Mouse (Mus musculus) heart, postnatal 0 days (tissue): ENCODE measurements around the gene Pacsin2. TPM values are rescaled to one million over a fixed set of nuclear protein-coding genes. Genes with fewer than 3 reads are reported as not detected.
"Not testable (repeated sequence)": the region's sequence is repeated elsewhere in the genome, so short reads cannot be mapped to it uniquely, and the experiment has no call there.

Experiments
- ATAC-seq: fragments of 200-750 bp; cut with Nextera tagmentation; 2 replicates; pipeline ENCODE4 v1.8.0; 2017; ENCODE audit warnings: low read depth, moderate number of reproducible peaks, moderate library complexity; ENCODE audit not compliant: insufficient read depth
- DNase-seq: peaks from one replicate; pipeline ENCODE4 v3.0.0-alpha.2; 2016; ENCODE audit warnings: low spot score
- H3K27ac ChIP-seq: fragments of 300-500 bp; sonication (generic); 2 replicates; pipeline ENCODE4 v1.5.1; 2014; ENCODE audit warnings: low read depth, mild to moderate bottlenecking
- H3K27me3 ChIP-seq: fragments of 300-500 bp; sonication (generic); 2 replicates; pipeline ENCODE4 v1.6.1; 2014; ENCODE audit warnings: low read length, mixed read lengths; ENCODE audit not compliant: control insufficient read depth, insufficient read depth
- H3K36me3 ChIP-seq: fragments of 300-500 bp; sonication (generic); replicated peaks from 2 replicates; pipeline ENCODE4 v1.6.1; 2014; ENCODE audit warnings: low read length, mixed read lengths; ENCODE audit not compliant: control insufficient read depth, insufficient read depth
- H3K4me1 ChIP-seq: fragments of 300-500 bp; sonication (generic); 2 replicates; pipeline ENCODE4 v1.6.1; 2014; ENCODE audit warnings: antibody characterized with exemption; ENCODE audit not compliant: control insufficient read depth, insufficient read depth
- H3K4me2 ChIP-seq: fragments of 300-500 bp; sonication (generic); 2 replicates; pipeline ENCODE4 v1.6.1; 2014; ENCODE audit warnings: low read depth, mild to moderate bottlenecking, low read length, moderate library complexity
- H3K4me3 ChIP-seq: fragments of 300-500 bp; sonication (generic); 2 replicates; pipeline ENCODE4 v1.5.1; 2014; ENCODE audit warnings: low read depth, low read length
- H3K9ac ChIP-seq: fragments of 300-500 bp; sonication (generic); replicated peaks from 2 replicates; pipeline ENCODE4 v1.6.1; 2014; ENCODE audit warnings: low read depth, low read length, mixed read lengths
- H3K9me3 ChIP-seq: fragments of 300-500 bp; sonication (generic); replicated peaks from 2 replicates; pipeline ENCODE4 v1.6.1; 2016; ENCODE audit warnings: low read length; ENCODE audit not compliant: control insufficient read depth
- CTCF ChIP-seq: IDR thresholded peaks from 2 replicates; pipeline ENCODE4 v1.5.1; 2016; ENCODE audit warnings: antibody characterized with exemption, control low read depth, low read depth
- EP300 ChIP-seq: IDR thresholded peaks from 2 replicates; pipeline ENCODE4 v1.6.1; 2016; ENCODE audit warnings: antibody characterized with exemption, low read depth
- WGBS: fragments of 180-500 bp; shearing (Covaris S2); extraction: QIAGEN DNeasy Blood & Tissue Kit; methylation state at CpG from one replicate; pipeline ENCODE4 v1.1.7; 2014; 5-methylcytosine and 5-hydroxymethylcytosine counted together
- polyA plus RNA-seq: library from polyadenylated mRNA; unstranded; fragments of >200 nt; fragmentation: Nextera tagmentation; extraction: Ambion mirVana; gene quantifications from 2 replicates; pipeline ENCODE4 v1.2.1, GENCODE M21; 2015
- total RNA-seq: library from RNA; depleted of rRNA; stranded (reverse); fragments of >200 nt; gene quantifications from 2 replicates; pipeline ENCODE4 v1.2.3, GENCODE M21; 2014; ENCODE audit warnings: low replicate concordance

Gene Pacsin2
- total and polyA plus RNA-seq, 2 experiments from 2014 or later = 63.3 to 78.0 TPM

DNA sequence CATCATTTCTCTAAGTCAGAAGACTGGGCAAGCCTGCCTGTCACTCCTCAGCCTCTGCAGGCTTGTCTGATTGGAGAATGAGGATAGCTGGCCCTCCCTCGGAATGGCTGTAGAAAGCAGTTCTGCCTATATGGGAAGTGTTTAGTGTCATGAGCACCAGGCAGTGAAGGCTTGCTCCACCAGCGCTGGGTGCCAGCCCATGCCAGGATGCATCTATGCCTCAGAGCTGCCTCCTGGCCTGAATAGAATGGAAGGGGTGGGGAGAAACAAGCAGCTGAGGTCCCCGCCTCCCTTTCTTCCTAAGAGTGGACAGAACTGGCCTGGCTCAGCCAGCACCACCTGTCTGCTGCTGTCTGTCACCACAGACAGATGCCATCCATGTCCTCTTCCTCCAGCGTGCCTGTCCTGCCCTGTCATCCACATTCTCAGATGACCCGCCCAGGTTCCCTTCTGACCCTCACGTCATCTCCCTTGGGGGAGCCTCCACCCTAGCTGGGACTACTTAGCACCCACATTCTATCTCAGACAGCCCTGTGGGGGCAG is 4.9 kb upstream of the Pacsin2 start:
- Histone ChIP-seq H3K4me2 (no peak overlapping the region), H3K9me3 (no peaks in the 10 kb centered on the region), H3K4me1 (peaks cover 41% of the 10 kb centered on the region), H3K27me3 (no peaks in the 10 kb centered on the region), H3K4me3 (no peak overlapping the region), H3K27ac (no peak overlapping the region), H3K36me3 (no peaks in the 10 kb centered on the region), H3K9ac (no peak overlapping the region)
- no peak for ATAC-seq
- WGBS = 67% methylated on average over 6 of the region's 6 CpGs
- DNase-seq = no peak
- TF ChIP-seq CTCF (no peak), EP300 (no peak)

DNA sequence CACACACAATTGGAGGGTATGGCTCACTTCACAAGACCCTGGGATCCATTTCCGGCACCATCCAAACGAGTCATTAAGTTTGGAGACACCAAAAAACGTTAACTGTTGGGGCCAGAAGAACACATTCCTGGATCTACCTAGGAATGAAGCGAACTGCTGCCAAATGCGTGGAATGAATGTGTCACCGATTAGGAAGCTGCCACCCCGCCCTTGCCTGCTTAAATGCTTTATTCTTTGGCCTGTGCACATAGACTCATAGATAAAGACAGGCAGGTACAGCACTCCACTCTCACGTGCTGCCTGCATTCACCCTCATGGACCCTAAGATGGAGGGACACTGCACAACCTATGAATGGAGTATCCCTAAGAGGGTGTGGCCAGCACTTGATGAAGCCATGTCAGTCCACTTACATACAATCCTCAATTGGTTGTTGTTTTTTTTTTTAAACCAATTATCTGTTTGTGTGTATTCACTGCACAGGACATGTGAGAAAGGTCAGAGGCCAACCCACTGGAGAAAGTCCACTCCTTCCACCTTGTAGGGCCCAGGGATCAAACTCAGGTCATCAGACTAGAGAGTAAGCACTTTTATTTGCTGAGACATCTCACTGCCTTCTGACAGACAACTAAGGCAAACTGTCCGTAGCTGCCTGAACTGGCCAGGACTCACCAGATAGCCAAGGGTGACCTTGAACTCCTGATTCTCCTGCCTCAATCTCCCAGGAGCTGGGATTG is 3.0 kb upstream of the Pacsin2 start:
- TF ChIP-seq CTCF = no peak
- no peak for TF ChIP-seq EP300
- H3K27ac ChIP-seq = no peak overlapping the region
- no peak overlapping the region for H3K4me2 ChIP-seq
- no peak overlapping the region for H3K4me3 ChIP-seq
- peaks cover 36% of the 10 kb centered on the region for H3K4me1 ChIP-seq
- WGBS = 56% methylated on average over 9 of the region's 9 CpGs
- H3K9me3 ChIP-seq = no peaks in the 10 kb centered on the region
- no peaks in the 10 kb centered on the region for H3K36me3 ChIP-seq
- ATAC-seq (no peak), DNase-seq (no peak)
- H3K27me3 ChIP-seq = no peaks in the 10 kb centered on the region
- H3K9ac ChIP-seq = no peak overlapping the region

DNA sequence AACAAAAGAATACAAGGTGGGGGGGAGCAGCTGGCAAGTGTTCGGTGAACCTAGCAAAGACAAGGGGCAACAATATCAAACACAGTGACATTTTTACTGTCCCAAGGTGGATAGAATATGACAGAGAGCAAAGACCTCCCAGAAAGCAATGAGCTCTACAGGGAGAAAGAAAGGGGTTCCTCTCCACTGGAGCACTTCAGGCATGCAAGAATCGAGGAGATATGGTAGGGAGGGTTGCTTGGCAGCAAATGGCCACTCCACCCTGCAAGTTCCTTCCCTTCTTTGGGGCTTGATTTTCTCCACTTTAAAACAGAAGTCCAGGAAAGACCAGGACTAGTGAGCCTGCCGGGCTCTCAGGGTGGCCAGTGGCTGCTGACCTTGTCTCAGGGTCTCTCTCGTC is 1.9 kb upstream of the Pacsin2 start:
- H3K4me2 ChIP-seq = no peak overlapping the region
- H3K4me3 ChIP-seq = no peak overlapping the region
- 0 out of 2 replicates have a peak overlapping the region, but pooled peaks have one; percentile 22 for H3K27ac ChIP-seq
- no peak for DNase-seq
- ATAC-seq = no peak
- WGBS = 68% methylated on average over 4 of the region's 4 CpGs
- no peaks in the 10 kb centered on the region for H3K9me3 ChIP-seq
- no peaks in the 10 kb centered on the region for H3K27me3 ChIP-seq
- H3K4me1 ChIP-seq = peaks cover 29% of the 10 kb centered on the region
- H3K9ac ChIP-seq = no peak overlapping the region
- no peak for TF ChIP-seq CTCF
- TF ChIP-seq EP300 = no peak
- H3K36me3 ChIP-seq = no peaks in the 10 kb centered on the region

DNA sequence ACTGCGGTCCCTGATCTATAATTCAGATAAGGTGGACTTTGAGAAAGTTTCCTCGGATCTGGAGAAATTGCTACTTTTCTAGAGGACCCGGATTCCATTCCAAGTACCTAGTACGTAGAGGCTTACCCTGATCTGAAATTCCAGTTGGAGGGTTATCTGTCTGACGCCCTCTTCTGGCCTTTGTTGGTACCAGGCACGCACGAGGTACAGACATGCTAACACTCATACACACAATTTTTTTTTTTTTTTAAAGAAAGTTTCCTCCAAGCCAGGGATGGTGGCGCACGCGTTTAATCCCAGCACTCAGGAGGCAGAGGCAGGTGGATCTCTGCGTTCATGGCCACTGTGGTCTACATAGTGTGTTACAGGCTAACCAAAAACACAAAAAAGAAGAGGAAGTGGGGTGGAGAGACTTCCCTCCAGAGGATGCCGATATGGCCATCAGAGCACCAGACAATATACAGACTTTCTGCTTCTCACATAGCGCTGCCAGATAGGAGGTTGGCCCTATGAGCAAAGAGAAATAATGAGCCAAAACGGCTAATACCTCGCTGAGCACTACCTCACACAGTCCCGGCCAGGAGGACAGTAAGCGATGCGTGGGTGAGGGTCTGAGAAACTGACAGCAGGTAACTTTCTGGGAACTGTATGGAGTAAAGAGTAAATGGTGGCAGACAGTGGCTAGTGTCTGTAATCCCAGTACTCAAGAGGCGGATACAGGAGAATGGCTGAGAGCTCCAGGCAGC is 672 bp upstream of the Pacsin2 start:
- H3K4me2 ChIP-seq = peak overlapping the region; percentile 85; the same call in 1 of the 2 replicates
- ATAC-seq (peak; percentile 6; the same call in 1 of the 2 replicates), DNase-seq (no peak)
- no peaks in the 10 kb centered on the region for H3K27me3 ChIP-seq
- H3K4me1 ChIP-seq = peaks cover 22% of the 10 kb centered on the region
- H3K9ac ChIP-seq = no peak overlapping the region
- 75% methylated on average over 19 of the region's 19 CpGs for WGBS
- peak overlapping the region; percentile 79 for H3K4me3 ChIP-seq
- no peaks in the 10 kb centered on the region for H3K36me3 ChIP-seq
- no peak for TF ChIP-seq EP300
- peak; percentile 22; the same call in 1 of the 2 replicates for TF ChIP-seq CTCF
- no peaks in the 10 kb centered on the region for H3K9me3 ChIP-seq
- H3K27ac ChIP-seq = no peak overlapping the region

DNA sequence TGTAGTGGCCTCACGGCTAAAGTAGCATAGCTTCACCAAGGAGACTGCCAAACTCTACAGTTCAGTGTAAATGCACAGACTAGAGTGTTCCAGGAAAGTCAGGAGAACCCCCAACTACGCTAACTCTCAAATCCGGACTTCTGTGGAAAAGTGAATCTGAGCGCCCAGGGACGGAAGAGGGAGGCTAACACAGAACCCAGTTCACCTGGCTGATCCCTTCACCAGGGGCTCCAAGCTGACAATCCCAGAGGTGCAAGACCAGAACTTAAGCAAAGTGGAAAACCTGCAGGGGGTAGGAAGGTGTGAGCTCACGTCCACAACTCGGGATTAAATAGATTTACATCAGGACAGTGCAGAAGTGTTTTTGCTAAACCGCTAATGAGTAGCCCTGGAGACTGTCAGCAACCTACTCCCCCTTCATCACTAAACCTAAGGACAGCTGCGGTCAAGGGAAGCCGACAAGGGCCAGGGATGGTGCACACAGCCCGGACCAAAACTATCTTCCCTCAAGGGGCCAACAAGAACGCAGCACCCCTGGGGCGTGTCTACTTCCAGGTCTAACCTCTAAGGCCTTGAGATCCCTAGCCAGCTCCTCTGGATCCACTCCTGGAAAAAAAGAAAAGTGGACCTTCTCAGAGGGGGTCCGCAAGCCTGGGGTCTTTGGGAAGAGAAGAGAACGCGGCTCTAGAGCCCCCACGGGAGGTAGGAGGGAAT is 880 bp downstream of the Pacsin2 start:
- TF ChIP-seq CTCF = no peak
- TF ChIP-seq EP300 = no peak
- DNase-seq (no peak), ATAC-seq (no peak)
- Histone ChIP-seq H3K36me3 (no peaks in the 10 kb centered on the region), H3K4me3 (peak overlapping the region; percentile 79), H3K27ac (peak overlapping the region; percentile 92), H3K4me1 (peaks cover 14% of the 10 kb centered on the region), H3K27me3 (no peaks in the 10 kb centered on the region), H3K9me3 (no peaks in the 10 kb centered on the region), H3K4me2 (peak overlapping the region; percentile 85), H3K9ac (peak overlapping the region; percentile 81)
- WGBS = 4% methylated on average over 17 of the region's 17 CpGs

DNA sequence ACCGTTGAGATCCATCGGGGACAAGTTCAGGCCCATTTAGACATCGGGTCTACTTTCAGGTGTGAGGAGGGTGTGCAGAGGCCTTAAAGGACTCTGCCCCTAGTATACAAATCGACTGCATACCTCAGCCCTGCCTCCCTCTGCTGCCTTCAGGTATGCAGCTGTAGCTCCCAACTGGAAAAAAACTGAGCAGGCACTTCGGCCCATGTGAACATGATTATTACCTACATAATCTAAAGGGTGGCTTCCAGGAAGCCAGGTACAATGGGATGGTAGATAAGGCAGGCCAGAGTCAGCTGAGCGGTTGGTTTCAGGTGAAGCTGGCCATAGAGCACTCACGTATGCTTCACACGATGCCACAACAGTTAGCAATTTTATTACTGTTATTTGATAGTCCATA is 2.1 kb downstream of the Pacsin2 start:
- DNase-seq, H3K27me3 ChIP-seq, H3K27ac ChIP-seq, H3K36me3 ChIP-seq, ATAC-seq, H3K9ac ChIP-seq, H3K9me3 ChIP-seq: not testable (repeated sequence)
- Histone ChIP-seq H3K4me3 (0 out of 2 replicates have a peak overlapping the region, but pooled peaks have one; percentile 79), H3K4me2 (peak overlapping the region; percentile 85), H3K4me1 (peaks cover 22% of the 10 kb centered on the region)
- WGBS = 87% methylated on average over 7 of the region's 8 CpGs
